Mouse (Mus musculus): ENCODE results near the gene Slc7a11.

Slc7a11 gene

DNA sequence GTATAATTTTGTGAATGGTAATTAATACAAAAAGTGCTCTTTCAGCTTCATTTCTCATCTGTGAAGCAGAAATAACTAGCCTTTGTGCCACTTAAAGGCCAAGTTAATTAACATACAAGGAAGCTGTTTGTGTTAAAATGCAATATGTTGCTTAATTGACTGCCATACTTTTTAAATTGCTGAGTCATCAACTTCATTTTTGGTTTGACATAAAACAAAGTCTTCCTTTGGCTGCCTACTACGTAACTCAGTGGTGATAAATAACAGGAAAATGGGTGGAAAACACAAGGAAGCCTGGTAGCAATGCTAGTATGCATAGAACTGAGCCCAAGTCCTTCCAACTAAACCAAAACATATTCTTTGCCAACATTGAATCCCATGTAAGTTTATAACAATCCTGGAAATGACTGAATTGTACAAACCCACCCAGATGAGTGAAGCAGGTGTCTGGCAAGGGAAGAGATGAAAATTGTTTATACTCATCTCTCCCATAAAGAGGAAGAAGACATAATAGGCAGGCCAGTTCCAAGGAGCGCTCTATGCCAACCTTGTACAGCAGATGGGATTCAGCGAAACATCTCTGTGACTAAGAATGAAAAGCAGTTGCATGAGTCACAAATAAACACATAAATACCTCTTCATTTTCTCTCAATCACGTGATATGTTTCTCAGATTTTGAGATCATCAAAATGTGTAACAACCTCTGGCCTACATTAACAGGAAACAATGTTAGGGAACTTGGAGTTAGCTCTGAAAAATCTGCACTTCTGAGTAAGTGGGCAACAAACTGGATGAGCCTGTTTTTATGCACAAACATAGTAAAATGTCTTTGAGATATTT is 459.8 kb downstream of the Slc7a11 start:
- no peak for DNase-seq (ENCODE audit: low read depth)

GRCm38 (mm10) chr3:49973994-49974393 is 469.4 kb downstream of the Slc7a11 start:
- DNase-seq (ENCODE audit: low read depth): no peak

GRCm38 (mm10) chr3:49965569-49965968 is 477.8 kb downstream of the Slc7a11 start:
- no peak for DNase-seq (ENCODE audit: low read depth)

- no peak for DNase-seq (ENCODE audit: low read depth)
These were observed 482.8 kb downstream of the Slc7a11 start for GRCm38 (mm10) chr3:49960581-49960980.

- DNase-seq (ENCODE audit: low read depth): no peak
These were observed 496.6 kb downstream of the Slc7a11 start for GRCm38 (mm10) chr3:49946845-49947244.

- no peak for DNase-seq (ENCODE audit: low read depth)
These were observed 498.6 kb downstream of the Slc7a11 start for GRCm38 (mm10) chr3:49944783-49945182.

DNA sequence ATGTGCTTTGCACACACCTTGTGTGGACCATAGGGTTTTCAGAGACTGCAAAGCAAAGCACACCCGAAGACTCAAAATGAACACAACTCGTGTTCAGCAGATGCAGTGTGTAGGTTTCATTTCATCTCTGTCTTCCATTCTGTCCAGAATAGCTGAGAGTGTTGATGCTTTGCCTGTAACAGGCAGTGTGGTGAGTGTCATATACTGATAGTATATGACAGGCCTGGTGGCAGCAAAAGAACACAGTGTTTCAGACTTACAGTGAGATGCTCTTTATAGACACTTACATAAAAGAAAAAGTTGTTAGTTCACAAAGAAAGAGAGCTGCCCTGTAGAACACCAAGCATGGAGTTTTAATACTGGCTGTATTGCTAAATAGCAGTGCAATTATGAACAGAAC is 505.8 kb downstream of the Slc7a11 start:
- no peak for DNase-seq (ENCODE audit: low read depth)

GRCm38 (mm10) chr3:49929496-49929895 is 513.9 kb downstream of the Slc7a11 start:
- no peak for DNase-seq (ENCODE audit: low read depth)

DNA sequence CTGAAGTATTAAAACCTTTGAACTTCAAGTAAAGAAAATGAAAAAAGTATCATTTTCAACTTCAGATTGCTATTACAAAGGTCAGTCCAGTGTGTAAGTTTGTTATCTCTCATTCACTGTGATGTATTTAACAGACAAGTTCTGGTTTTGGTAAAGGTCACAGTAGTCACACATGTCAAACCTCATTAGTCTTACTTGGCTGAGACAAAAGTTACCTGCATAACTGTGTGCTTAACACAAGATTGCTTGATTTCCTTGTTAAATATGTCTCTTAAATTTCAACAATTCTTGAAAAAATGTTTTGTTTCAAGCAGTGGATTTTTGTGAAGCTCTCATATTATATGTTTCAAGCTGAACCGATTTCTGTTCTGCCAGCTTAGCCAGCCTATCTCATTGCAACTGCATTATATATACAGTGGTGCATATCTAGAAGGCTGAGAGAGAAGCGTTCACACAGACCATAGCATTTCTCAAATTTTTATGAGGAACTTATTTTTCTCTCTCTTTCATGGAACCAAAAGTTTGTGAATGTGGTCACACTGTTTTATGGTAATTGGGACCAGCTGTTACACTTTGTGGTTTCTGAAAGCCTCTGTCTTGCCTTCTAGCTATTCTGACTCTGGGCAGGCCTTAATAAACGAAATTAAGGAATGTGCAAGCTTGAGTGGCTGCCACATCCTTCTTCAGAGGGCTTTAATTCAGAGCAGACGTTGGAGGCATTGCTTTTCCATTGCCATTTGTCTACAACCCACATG is 514.7 kb downstream of the Slc7a11 start:
- DNase-seq (ENCODE audit: low read depth): no peak

DNA sequence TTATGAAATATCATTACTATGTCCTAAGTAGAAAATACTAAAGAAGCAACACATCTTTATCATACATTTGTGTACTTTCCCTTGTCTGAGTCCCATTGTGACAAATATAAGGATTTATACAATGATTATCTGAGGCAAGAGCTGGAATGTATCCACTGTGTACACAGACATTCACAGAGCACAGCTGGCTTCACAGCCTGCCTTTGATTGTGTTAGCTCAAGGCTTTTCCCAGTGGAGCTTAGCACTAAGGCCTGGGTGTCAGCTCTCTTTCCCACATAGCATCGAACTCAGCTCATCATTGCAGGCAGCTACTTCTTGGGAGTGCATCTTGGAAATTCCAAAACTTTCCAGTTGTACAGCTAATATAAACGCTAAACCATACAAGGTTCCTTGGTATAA is 529.5 kb downstream of the Slc7a11 start:
- DNase-seq (ENCODE audit: low read depth): no peak

GRCm38 (mm10) chr3:49910922-49911321 is 532.5 kb downstream of the Slc7a11 start:
- no peak for DNase-seq (ENCODE audit: low read depth)

GRCm38 (mm10) chr3:49908426-49909341 is 534.7 kb downstream of the Slc7a11 start:
- no peak for DNase-seq (ENCODE audit: low read depth)

DNA sequence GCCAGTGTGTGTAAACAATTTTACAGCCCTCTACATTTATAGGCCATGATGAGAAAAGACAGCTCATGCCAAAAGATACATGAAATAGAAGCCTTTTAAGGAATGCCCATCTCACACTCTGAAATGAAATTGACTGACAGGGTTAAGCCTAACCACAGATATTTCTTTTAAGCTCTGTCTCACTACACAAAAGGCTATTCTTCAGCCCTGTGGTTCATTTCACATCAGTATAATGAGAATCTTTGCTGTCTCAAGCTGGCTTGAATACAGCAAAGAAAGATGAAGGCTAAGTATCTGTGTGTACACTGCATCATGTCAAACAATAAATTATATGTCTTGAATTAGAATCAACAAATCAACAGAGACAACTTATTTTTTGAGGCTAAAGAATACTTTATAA is 549.5 kb downstream of the Slc7a11 start:
- DNase-seq (ENCODE audit: low read depth): no peak

DNA sequence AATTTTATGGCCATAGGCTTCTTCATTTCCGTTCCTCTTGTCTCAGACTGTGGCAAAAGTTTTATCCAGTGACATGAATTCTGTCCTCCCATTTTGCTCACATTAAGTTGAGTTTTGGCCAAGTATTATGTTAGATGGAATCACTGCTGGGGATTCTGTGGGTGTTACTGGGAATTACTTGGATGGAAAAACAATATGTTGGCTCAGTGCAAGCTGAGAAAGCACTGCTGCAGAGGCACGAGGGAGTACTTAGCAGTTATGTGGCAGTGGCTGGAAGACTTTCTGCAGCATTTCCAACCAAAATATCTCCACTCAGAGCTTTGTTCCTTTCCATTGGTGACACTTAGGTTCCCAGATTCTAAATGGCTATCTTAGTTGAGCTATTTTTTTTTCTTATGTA is 556.1 kb downstream of the Slc7a11 start:
- no peak for DNase-seq (ENCODE audit: low read depth)

- DNase-seq (ENCODE audit: low read depth): no peak
These were observed 557.0 kb downstream of the Slc7a11 start for GRCm38 (mm10) chr3:49886220-49886945.

DNA sequence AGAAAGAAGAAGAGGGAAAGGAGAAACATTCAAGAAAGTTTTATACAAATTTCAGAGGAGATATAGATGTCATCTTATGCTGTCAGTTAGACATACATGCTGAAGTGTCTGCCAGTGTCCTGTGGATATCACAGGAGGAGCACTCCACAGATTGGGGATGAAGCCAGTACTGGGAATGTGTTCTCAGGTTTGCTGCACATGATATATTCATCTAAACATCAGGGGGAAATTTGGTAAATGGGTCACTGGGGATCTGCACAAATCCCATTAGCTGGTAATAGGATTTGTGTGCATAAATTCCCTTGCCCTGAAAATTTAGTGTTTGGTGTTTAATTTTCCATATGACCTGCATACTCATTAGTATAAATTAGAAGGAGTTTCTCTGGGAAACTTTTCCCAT is 562.9 kb downstream of the Slc7a11 start:
- DNase-seq (ENCODE audit: low read depth): no peak

- DNase-seq (ENCODE audit: low read depth): no peak
These were observed 572.6 kb downstream of the Slc7a11 start for GRCm38 (mm10) chr3:49870786-49871185.

GRCm38 (mm10) chr3:49867951-49868584 is 575.3 kb downstream of the Slc7a11 start:
- no peak for DNase-seq (ENCODE audit: low read depth)

GRCm38 (mm10) chr3:49867147-49867950 is 576.1 kb downstream of the Slc7a11 start:
- DNase-seq (ENCODE audit: low read depth): no peak

DNA sequence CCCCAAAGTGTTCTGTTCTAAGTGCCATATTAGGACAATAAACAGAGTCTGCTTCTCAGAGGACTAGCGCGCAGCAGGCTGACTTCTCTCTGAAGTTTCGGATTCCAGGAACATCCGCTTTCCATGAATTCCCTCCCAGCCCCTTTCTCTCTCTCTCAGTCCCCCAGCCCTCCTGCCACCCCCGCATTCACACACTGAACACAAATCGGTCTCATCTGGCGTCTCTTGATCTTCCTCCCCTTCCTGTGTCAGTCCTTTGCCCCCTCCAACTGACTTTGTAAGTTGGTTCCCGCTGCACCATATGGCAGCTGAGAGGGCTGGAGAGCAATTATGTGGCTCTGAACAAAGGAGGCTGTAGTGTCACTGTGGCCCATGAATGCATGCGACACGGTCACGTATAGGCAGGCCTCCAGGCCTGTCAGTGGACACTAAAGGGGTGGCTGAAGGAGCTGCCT is 577.3 kb downstream of the Slc7a11 start:
- DNase-seq (ENCODE audit: low read depth): no peak

Measured in c-Kit-positive CD71-positive TER-119-negative erythroid progenitor cells, embryonic 14.5 days (primary cell).